Mouse (Mus musculus) ZHBTc4 (cell line): ENCODE measurements around the gene Dnajc28.

ENCODE experiments used
- DNase-seq: peaks from one replicate; pipeline ENCODE4 v3.0.0-alpha.2; 2011; ENCODE audit warnings: low read depth, low spot score

Dnajc28 gene

DNA sequence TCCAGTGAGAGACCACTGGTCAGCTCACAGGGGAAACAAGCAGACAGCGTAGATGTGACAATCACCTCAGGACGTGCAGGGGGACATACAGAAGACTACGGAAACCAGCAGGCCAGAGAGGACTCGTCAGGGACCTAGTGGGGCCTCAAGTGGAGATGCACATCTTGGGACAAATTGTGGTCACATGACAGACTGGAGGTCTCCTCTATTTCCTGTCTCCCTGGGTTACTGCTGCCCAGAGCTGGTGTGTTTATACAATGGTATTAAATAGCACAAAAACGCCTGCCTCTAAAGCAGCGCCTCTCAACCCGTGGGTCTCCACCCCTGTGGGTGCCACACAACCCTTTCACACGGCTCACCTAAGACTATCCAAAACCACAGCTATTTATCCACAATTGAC lies 26.7 kb downstream of the Dnajc28 start:
- no peak for DNase-seq

DNA sequence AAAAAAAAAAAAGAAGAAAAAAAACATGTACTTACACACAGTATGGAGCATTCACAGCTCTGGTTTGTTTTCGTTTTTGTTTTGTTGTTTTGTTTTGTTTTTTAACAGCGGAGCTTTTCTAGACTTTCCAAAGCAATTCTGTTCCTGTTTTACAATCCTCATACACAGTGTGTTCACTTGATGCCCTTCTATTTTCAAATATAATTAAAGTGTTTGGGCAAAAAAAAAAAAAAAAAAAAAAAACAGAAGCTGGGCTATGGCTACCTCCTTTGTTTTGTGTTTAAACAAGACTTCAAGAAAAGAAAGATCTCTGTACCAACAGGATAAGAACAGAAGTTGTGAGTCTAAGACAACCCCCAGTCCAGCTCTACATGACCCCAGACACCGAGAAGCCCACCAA lies 30.1 kb downstream of the Dnajc28 start:
- DNase-seq, result no peak

DNA sequence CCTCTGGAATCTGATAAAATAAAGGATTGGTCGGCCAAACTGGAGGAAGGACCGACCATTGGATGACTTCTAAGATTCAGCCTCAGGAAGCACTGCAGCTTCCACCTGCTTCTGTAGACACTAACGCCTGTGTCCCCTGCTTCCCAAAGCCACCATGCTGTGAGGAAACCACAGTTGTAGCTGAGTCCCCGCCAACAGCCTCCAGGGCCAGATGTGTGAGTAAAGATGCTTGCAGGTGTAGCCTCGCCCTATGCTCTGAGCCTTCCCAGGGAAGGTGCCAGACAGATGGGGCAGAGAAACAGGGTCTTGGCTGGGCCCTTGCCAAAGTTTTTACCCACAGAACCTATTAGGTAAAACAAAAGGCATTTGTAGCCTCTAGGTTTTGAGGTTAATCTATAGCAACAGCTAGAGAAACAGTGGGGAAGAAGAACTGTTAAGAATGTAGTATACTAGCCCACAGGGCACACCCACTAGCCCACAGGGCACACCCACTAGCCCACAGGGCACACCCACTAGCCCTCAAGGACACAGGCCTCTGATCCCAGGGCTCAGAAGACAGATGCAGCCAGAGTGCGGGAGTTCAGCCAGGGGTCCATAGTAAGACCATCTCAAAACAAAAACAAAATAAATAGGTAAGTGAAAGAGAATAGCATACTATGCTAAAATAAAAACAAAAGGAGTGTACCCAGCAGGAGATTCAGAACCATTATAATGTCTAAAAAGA lies 30.9 kb downstream of the Dnajc28 start:
- DNase-seq, result peak; percentile 76

DNA sequence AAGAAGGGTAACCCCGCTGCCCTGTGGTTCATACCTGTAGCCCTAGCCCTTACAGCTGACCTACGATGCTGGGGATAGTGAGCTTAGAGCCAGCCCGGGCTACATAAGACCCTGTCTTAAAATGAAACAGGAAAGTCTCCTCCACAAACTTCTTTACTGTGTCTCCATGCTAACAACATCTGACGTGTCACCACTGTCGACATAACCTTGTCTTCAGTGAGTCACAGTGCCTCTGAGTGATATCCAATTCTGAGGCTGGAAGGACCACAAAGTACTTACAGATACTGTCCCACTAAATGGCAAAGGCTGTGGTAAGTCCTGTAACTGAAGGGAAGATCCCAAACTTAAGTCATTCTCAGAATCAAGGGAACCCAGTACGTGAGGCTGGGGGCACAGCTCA lies 32.6 kb downstream of the Dnajc28 start:
- no peak for DNase-seq

DNA sequence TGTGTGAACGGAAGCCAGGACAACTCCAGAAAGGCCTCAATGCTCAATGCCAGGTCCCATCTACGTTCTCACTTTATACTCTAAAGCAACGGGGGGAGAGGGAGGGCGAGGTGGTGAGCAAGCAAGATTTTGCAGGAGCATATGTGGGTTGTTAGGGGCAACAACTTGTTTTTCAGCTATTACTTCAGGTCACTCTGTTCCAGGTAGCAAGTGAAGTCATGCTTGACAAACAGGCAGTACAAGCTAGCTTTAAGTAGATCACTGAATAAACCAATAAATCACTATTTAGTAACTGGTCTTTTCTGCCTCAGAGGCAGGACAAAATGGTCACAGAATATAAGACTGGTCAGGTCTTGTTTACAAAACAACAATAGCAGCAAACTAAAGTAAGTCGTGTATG lies 33.2 kb downstream of the Dnajc28 start:
- no peak for DNase-seq

DNA sequence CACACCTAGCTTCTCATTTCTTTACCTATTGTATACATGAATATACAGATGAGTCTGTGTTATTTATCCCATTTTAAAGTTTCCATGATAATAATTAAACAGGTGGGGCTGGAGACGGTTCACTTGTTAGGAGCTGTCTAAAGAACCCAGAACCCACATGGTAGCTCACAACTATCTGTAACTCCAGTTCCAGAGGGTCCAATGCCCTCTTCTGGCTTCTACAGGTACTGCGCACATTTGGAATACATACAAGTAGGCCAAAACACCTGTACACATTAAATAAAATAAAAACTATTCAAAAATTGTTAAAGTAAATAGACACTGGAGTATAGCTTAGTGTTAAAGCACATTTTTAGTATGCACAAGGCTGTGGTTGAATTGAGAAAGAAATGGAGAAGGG lies 36.5 kb downstream of the Dnajc28 start:
- DNase-seq, result peak; percentile 71

DNA sequence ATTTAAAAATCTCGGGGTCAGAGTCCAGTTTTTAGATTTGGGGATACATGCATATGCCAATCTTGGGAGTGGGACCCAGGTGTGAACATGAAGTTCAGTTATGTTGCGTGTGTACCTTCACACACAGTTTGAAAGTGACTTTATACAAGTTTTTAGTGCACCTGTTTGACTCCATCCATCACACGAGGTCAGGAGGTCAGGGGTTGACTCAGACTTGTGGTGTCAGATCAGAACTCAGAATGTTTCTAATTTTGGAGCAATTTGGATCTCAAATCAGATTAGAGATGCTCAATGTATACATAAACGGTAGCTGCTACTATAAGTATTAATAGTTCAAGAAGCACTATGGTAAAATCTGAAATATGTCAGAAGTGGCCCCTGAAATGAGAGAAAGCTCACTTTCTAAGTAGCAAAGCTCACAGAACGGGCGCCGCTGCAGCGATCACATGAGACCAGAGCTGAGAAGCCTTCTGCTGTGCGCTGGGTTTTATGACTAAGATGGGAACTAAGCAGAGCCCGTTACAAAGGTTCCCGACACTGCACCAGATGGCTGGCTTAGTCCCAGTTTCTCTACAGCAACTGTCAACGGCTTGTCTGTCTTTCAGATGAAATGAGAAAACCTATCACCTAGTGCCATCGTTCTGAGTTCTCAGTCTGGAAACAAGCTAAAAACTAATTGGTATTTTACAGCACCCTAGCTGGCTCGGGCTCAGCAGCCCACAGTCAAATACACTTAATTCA lies 39.7 kb downstream of the Dnajc28 start:
- DNase-seq, result no peak

DNA sequence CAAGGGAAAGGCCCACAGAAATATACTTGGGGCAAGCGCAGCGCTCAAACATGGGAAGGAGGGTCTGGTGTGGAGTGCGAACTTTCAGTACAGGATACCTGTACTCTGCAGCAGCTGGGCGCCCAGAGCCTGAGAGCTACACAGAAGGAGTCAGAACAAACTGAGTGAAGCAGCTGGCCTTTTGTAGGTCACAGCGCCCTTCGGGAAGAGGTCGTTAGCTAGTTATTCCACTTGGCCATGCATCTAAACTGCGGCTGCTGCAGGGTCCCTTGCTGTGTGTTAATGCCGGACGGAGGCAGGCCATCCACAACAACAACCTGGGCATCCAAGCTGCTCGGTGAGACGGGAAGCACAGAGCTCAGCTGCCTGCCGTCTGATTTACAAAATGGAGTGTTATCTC lies 43.7 kb downstream of the Dnajc28 start:
- DNase-seq, result no peak

DNA sequence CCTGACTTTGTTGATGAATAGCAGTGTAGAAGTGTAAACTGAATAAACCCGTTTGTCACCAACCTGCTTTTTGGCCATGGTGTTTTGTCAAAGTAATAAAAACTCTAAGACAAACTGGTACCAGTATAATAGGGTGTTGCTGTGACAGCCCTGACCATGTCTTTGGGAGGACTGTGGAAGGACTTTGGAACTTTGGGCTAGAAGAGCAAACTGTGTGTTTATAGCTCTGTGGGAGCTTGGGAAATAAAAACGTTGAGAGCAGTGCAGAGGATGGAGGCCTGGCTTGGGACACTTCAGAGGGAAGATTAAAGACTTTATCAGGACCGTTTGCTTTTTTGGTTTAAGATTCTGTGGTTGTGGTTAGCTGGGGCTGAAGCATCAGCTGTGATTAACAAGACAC lies 47.7 kb downstream of the Dnajc28 start:
- no peak for DNase-seq

DNA sequence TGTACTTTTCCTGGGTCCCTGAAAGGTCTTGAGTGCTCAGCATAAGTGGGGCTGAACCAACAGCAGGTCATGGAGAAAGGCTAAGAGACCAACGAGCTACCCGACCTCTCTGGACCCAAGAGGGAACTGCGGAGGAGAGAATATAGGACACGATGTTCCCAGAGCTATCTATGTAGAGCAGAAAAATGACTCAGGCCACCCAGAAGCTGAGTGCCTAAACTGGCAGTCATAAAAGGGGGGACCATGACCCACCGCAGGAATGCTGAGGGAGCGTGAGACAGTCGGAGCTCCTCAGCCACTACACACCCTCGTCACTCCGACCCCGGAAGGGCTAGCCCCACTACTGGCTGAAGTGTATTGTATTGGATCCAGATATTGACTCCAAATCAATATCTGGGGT lies 49.9 kb downstream of the Dnajc28 start:
- DNase-seq, result no peak

DNA sequence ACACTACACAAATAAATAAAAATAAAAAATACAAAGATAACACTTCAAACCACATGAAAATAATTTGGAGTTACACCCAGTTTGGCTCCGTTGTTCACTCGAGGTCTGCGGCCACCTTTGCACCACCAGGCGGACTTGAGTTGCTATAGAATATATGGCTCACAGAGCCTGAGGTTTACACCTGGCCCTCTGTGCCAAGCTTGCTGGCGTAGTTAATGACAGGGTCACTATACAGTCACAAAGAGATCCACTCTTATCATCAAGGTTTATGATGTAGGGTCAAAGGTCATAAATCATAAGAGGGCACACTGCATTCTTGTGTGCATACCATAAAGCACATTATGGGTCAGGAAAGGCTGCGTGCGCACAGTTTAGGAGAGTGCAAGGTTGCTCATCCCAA lies 52.8 kb downstream of the Dnajc28 start:
- DNase-seq, result no peak

DNA sequence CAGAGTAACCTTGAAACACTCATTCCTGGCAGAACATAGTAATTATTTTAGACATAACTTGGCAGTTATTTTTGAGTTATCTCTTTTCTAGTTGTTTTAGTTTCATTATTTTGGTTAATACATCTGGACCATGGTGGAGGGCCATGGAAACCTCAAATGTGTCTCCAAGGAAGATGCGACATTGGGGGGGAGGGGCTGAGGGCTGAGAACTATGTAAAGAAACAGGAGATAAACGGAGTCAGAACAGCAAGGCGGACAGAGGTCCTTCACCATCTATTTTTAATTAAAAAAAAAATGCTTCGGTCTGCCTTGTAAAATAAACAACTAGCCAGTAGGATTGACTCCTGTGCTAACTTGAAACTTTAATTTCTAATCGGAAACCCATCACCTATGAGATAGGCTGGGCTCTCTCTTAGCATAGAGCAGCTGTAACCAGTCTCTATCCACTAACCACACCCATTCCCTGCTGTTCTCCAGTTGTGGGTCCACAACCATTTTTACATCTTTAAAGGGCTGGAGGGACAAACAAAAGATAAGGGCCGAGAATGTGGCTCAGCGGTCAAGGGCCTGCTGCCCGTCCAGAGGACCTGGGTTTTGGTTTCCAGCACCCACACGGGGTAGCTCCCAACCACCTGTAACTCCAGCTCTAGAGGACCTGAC lies 53.4 kb downstream of the Dnajc28 start:
- DNase-seq, result peak; percentile 62

DNA sequence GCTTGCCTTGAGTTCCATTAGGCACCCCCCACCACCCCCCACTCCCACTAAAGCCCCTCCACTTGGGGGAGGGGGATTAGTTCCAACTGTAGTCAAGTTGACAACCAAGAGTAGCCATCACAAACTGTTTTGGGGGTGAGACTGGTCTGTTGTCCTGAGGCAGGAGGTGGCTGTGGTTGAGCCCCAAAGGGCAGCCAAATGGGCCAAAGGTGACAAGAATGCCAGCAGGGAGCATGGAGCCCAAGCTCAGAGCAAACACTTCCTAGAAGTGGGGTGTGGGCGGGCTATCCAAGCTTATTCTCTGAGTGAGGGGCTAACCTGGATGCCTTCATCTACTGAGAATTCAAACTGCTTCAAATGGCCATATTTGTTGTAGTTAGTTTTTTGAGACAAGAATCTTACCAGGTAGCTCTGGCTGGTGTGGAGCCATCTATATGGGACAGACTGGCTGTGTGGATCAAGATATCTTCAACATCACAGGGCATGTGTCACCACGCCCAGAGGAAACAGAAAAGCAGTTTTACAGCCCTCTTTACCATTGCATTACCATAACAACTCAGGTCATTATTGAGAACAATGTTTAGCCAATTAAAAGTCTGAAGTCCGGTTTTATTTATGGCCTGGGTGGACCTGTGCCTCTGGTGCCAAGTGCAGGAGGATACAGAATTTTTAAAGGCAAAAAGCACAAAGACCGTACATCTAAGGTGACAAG lies 54.1 kb downstream of the Dnajc28 start:
- DNase-seq, result peak; percentile 90
